Mouse (Mus musculus) spleen, adult 12 weeks (tissue): Measurements from ENCODE around the gene Rbm33.
A peak's percentile ranks its signal among the peaks of the same experiment; 100 is the strongest.

Source experiments
- DNase-seq: peaks from one replicate; pipeline ENCODE4 v3.0.0; 2022; ENCODE audit warnings: low spot score

The Rbm33 gene

DNA sequence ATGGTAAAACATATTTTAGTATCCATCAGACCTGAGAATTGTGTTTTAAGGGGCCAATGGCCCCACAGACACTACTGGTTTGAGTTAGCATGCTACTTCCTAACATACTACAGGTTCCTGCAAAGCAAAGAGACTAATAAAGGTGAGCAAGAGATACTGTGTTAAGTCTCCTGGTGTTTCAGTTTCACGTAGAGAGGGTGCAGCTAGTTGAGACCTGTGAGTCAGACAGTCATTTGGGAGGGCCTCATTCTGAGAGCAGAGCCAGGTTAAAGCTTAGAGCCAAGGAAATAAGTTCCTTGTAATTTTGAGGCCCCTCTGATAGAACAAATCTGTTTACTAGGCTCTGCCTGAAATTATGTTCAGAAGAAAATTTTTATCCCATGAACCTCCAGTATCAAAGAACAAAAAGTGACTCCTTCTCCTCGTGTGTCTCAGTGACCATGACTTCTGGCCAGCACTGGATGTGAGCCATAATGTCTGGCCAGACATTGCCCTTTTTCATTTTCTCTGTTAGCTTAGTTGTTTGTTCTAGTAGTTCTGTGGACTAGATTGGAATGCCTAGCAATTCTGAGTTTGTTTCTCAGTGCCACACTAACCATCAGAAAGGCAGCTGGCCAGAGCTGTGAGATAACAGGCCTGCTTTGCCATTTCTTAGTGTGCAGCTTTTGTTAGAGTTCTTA lies 95.2 kb downstream of the Rbm33 start:
- DNase-seq: no peak

GRCm38 (mm10) chr5:28413533-28413932 lies 96.6 kb downstream of the Rbm33 start:
- no peak for DNase-seq

- no peak for DNase-seq
Measured at GRCm38 (mm10) chr5:28414076-28414475, 97.2 kb downstream of the Rbm33 start.

DNA sequence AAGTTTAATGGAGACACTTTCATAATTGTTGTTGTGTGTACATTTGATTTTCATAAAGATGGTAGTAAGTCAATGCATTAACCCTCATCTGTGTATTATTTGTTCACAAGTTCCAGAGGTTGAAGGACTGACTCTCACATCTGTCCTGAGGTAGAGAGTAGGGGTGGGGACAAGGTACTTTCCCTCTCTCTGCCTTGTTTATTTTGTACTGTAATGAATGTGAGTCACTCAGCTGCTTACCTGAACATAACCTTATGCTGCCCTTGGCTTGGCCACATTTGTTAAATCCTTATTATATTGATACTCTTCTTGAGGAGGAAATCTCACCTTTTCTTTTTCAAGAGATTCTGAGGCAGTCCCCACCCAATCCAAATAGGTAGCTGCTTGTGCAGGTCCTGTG lies 99.1 kb downstream of the Rbm33 start:
- no peak for DNase-seq

DNA sequence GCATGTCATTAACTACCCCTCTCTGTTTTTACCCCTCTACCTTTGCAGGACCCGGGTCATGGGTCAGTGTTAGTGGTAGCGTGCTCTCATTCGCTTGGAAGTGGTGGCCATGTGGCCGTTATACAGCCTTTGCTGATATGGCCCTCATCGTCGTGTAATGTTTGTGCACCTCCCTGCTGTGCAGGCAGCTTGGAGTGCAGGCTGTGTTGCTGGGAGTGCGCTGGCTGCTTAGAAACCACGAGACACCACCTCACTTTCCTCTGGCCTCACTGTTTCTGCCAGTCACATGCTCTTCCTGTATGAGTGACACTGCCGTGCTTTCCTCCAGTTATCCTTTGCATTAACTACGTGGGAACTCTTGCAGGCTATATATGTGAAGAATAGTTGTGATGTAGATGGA lies 101.8 kb downstream of the Rbm33 start:
- no peak for DNase-seq

DNA sequence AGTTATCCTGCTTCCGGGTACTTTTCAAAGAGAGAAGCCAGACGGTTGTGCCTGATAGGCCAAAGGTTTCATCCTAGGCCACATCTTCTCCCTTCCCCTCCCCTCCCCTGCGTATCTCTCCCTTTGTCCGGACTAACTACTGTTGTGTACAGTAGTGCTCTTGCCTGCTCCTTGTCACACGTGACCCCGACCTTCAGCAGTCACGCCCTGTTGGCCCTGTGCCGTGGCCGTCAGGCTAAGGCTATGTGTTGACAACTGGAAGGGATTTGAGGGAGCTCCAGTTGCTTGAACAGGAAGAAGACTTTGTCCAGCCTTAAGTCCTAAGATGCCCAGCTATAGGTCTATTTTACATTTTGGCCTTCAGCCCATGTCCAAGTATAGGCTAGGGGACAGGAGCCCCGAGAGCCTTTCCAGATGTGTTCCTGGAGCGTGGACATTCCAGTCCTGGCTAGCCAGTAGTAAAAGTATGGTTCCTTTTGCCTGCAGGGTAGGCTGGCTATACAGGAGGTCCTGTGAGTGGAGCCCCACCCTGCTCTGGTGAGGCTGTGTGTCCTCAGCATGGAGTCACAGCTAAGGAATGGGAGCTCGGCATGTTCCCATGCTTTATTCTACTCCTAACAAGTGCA lies 102.8 kb downstream of the Rbm33 start:
- no peak for DNase-seq

DNA sequence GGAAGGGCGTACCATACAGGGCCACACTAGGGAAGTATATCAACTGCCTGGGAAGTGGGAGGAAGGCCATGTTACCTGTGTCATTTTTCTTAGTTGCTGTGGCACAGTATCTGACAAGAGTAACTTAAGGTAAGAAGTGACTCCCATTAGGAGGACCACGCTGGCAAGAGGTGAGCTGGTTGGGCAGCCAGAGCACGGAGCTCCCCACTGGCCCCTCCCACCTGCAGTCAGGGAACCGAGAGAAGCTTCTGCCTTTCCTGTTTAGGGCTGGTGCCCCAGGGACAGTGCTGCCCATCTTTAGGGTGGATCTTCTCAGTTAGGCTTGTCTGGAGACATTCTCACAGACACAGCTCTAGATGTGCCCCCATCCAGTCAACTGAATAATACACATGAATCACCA lies 106.9 kb downstream of the Rbm33 start:
- DNase-seq: no peak

DNA sequence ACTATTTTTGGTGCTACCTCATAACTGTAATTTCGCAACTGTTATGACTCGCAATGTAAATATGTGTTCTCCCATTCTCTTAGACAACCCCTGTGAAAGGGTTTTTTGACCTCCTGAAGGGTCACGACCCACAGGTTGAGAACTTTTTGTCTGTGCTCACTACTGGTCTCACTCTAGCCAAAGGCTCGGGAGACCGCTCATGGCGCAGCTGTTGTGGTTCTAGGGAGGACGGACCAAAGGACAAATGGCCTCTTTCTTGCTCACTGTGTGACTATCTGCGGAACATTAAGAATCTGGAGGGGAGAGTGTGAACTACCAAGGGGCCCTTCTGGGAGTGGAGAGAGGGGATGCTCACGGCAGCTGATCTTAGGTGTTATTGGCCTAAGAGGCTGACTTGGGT lies 109.0 kb downstream of the Rbm33 start:
- no peak for DNase-seq

GRCm38 (mm10) chr5:28450126-28450890 lies 133.4 kb downstream of the Rbm33 start:
- DNase-seq: no peak

GRCm38 (mm10) chr5:28451053-28451638 lies 134.2 kb downstream of the Rbm33 start:
- DNase-seq: peak; percentile 38

- DNase-seq: no peak
Measured at GRCm38 (mm10) chr5:28453086-28453485, 136.2 kb downstream of the Rbm33 start.

GRCm38 (mm10) chr5:28453523-28453922 lies 136.6 kb downstream of the Rbm33 start:
- no peak for DNase-seq

DNA sequence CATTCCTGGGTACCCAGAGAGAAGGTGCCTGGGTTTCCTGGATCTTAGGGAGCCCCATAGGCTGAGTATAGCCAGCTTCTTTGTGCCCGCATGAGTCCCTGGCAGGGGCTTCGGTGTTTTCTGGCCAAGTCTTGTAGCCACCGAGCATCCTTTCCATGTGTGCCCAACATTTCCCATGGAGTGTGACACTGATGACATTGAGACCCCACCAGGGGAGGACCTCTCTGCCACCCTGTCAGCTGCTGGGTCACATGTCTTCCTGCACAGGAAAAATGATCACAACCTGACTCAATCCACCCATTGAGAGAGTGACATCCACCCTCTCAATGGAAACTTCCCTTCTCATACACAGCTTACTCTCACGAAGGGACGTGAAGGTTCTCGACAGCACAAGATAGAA lies 137.6 kb downstream of the Rbm33 start:
- no peak for DNase-seq

- DNase-seq: no peak
Measured at GRCm38 (mm10) chr5:28455721-28456120, 138.8 kb downstream of the Rbm33 start.

DNA sequence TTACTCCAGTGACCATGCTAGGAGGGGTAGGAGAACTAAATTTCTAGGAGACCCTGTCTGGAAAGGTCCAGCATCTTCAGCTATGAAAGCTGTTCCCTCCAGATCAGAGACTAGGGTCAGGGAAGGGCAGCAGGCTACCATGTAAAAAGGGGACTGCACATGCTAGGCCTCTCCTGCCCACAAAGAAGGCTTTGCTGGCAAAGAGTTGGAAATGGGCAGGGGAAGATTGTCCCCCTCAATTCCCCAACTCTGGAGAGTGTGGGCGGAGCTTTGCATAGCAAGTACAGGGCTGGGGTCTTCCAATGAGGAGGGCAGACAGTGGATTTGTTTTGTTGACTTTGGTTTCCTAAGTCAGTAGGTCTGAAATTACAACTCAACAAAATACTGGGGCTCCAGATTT lies 139.4 kb downstream of the Rbm33 start:
- DNase-seq: no peak

DNA sequence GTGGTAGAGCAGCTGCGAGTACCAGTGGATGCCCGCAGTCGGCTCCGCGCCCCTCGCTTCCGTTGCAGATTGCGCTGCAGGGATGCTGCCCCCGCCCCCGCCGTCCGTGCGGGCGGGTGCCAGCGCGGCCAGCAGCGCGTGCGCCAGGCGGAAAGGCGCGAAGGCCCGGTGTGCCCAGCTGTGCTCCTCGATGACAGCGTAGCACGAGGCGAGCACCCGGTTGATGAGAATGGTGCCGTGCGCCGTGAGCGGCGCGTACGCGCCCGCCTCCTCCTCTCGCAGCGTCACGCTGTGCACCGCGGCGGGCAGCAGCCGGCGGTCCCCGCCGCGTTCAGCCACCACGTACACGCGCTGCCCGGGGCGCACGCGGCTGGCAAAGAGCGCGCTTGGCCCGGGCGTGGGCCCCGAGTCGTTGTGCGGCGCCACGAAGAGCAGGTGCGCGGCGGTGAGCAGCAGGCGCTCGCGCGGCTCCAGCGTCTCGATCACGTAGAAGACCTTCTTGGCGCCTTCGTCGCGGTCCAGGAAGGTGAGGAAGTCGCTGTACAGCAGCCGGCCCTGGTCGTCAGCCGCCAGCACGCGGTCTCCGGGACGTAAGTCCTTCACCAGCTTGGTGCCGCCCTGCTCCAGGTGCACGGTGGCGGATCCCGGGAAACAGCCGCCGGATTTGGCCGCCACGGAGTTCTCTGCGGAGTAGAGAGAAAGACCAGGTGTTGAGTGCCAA lies 141.2 kb downstream of the Rbm33 start:
- no peak for DNase-seq

GRCm38 (mm10) chr5:28458821-28459240 lies 141.9 kb downstream of the Rbm33 start:
- DNase-seq: no peak

DNA sequence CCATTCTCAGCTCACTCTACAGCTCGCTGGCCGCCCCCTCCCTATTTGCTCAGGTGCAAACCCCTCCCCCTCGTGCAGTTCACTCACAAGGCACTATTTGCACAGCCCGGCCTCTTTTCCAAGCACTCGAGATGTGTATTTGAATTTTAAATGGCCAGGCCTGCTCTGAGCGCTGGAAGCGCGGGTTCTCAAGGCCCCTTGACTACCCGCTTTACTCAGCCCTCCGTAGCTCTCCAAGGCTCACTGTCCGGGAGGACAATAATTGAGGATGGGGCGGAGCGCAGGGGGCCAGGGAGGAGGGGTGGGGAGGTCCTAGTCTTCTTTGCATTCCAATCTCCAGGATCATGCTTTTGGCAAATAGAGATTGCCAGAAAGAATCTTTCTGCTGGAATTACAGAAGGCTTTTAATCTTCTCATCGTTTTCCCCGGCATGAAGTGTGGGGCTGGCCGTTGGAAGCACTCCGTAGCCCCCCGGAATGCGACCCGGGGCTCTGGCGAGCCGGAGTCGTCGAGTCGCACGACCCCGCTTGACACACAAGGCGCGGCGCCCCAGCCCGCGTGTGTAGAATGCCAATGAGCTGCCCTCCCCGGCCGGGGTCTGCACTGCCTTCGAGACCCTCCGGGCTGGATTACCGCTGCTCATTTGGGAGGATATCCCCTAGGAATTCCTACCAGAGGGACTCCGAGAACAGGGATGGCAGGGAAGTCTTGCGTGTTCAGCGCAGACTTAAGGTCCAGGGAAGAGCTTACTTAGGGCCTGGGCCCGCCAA lies 142.7 kb downstream of the Rbm33 start:
- no peak for DNase-seq

DNA sequence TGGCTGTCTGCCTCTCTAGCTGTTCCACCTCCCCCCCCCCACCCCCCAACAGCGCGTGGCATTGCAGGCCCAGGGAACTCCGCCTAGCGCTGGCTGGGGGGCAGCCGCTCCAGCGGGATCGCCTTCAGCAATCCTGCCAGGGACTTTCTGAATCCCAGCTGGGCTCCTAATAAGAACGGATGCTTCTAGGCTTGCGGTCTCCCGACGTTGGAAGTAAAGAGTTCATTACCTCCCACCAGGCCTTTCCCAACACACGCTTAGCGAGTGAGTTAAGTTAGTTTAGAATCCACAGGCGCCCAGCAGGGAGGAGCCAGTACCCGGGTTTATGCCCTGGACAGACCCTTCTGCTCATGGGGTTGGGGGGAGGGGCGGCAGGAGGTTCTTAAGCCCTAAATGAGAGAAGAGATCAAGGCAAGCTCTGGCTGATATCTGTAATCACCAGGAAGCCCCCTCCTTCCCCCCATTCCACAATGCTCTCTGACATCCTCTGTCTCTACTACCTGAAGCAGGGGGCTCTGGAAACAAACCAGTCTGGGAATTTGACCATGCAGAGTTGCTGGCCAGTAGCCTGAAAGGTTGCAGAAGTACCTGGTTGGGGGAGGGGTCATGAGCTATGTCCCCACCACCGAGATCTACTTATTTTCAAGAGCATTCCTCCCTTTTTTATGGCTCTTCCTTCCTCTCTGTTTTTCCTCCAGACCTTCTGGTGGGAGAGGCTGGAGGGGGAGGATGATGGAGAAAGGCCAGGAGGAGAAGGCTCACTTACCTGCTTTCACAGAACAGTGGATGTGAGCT lies 143.8 kb downstream of the Rbm33 start:
- DNase-seq: no peak

DNA sequence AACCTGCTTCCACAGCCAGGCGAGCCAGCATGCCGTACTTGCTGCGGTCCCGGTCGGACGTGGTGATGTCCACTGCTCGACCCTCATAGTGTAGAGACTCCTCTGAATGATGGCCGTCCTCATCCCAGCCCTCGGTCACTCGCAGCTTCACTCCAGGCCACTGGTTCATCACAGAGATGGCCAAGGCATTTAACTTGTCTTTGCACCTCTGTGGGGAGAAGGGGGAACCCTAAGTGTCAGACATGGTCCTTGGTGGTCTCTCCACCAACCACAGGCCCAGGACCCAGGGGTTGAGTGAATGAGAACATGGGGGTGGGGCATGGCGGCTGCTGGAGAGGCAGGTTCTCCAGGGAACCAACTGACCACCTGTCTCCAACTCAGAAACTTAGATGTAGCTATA lies 144.5 kb downstream of the Rbm33 start:
- DNase-seq: no peak
